Mouse (Mus musculus): ENCODE results near the gene Sdc3. TPM values are rescaled to one million over a fixed set of nuclear protein-coding genes. Genes with fewer than 3 reads are reported as not detected.

Gene Sdc3
- polyA plus RNA-seq, 1 experiment from 2014 or later: 13.6 TPM

DNA sequence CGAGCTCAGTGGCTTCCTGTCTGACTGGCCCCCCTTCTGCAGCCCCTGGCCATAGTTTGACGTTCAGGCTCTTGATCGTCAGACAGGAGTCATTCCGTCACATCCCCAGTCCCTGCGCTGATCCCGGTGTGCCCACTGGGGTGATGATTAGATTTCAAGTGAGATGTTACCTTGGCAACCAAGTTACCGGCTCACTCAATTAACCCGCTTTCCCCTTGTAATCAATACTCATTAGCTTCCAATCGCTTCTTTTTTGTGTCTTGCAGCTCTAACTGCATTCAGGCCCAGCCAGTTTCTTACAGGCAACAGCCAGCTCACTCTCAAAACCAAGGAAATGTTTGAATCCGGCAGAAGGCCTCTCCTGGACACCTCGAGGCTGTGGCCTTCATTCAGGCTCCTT, 80.1 kb downstream of the Sdc3 start:
- H3K4me1 ChIP-seq (ENCODE audit: control insufficient read depth, insufficient read depth, low read length): peaks cover 7% of the 10 kb centered on the region; the same call in 1 of the 2 replicates
- no peaks in the 10 kb centered on the region for H3K9me3 ChIP-seq (ENCODE audit: control insufficient read depth, low read length)
- no peak overlapping the region for H3K4me3 ChIP-seq (ENCODE audit: low read depth, low read length)
- WGBS: 33% methylated on average over 11 of the region's 11 CpGs
- peaks cover 2% of the 10 kb centered on the region for H3K27me3 ChIP-seq (ENCODE audit: control insufficient read depth, insufficient read depth, low read length)
- H3K36me3 ChIP-seq (ENCODE audit: control insufficient read depth, insufficient read depth, low read length): no peaks in the 10 kb centered on the region
- H3K27ac ChIP-seq (ENCODE audit: low read depth, low read length): no peak overlapping the region; the same call in 1 of the 2 replicates
- no peak overlapping the region for H3K4me2 ChIP-seq
- ATAC-seq (ENCODE audit: low FRiP score) (no peak; the same call in 1 of the 2 replicates), DNase-seq (ENCODE audit: low spot score, missing footprints) (no peak)
- H3K9ac ChIP-seq (ENCODE audit: low read length): no peak overlapping the region

- no peak overlapping the region for H3K27ac ChIP-seq (ENCODE audit: low read depth, low read length)
- H3K4me2 ChIP-seq: no peak overlapping the region
- 83% methylated on average over 5 of the region's 5 CpGs for WGBS
- ATAC-seq (ENCODE audit: low FRiP score): no peak
- H3K4me3 ChIP-seq (ENCODE audit: low read depth, low read length): no peak overlapping the region
- H3K4me1 ChIP-seq (ENCODE audit: control insufficient read depth, insufficient read depth, low read length): peaks cover 7% of the 10 kb centered on the region; the same call in 1 of the 2 replicates
- no peaks in the 10 kb centered on the region for H3K9me3 ChIP-seq (ENCODE audit: control insufficient read depth, low read length)
- H3K9ac ChIP-seq (ENCODE audit: low read length): no peak overlapping the region
- peaks cover 2% of the 10 kb centered on the region; the same call in 1 of the 2 replicates for H3K27me3 ChIP-seq (ENCODE audit: control insufficient read depth, insufficient read depth, low read length)
- DNase-seq (ENCODE audit: low spot score, missing footprints): no peak
- no peaks in the 10 kb centered on the region for H3K36me3 ChIP-seq (ENCODE audit: control insufficient read depth, insufficient read depth, low read length)
Observed at GRCm38 (mm10) chr4:130873440-130873839, 81.1 kb downstream of the Sdc3 start.

- ATAC-seq (ENCODE audit: low FRiP score) (no peak), DNase-seq (ENCODE audit: low spot score, missing footprints) (no peak)
- WGBS: 21% methylated on average over 10 of the region's 10 CpGs
- peaks cover 2% of the 10 kb centered on the region; the same call in 1 of the 2 replicates for H3K27me3 ChIP-seq (ENCODE audit: control insufficient read depth, insufficient read depth, low read length)
- no peak overlapping the region for H3K4me2 ChIP-seq
- no peaks in the 10 kb centered on the region for H3K36me3 ChIP-seq (ENCODE audit: control insufficient read depth, insufficient read depth, low read length)
- H3K9ac ChIP-seq (ENCODE audit: low read length): no peak overlapping the region
- H3K4me1 ChIP-seq (ENCODE audit: control insufficient read depth, insufficient read depth, low read length): peaks cover 9% of the 10 kb centered on the region; the same call in 1 of the 2 replicates
- no peaks in the 10 kb centered on the region for H3K9me3 ChIP-seq (ENCODE audit: control insufficient read depth, low read length)
- no peak overlapping the region for H3K27ac ChIP-seq (ENCODE audit: low read depth, low read length)
- H3K4me3 ChIP-seq (ENCODE audit: low read depth, low read length): no peak overlapping the region
Observed at GRCm38 (mm10) chr4:130874601-130875000, 82.3 kb downstream of the Sdc3 start.

Other genes starting within 250 kb of the Sdc3 start
- 18.7 and 21.4 TPM in 2 replicates for gene Nkain1, start 218.4 kb upstream of the Sdc3 start, polyA plus RNA-seq (2014; fragmentation: Nextera tagmentation; extraction: Ambion mirVana)
- gene Pum1, start 129.2 kb upstream of the Sdc3 start, polyA plus RNA-seq (2014; fragmentation: Nextera tagmentation; extraction: Ambion mirVana): 103 and 107 TPM in 2 replicates
- gene Laptm5, start 120.6 kb downstream of the Sdc3 start, polyA plus RNA-seq (2014; fragmentation: Nextera tagmentation; extraction: Ambion mirVana): 22.0 and 27.3 TPM in 2 replicates
- not detected in 2 replicates for gene Matn1, start 151.8 kb downstream of the Sdc3 start, polyA plus RNA-seq (2014; fragmentation: Nextera tagmentation; extraction: Ambion mirVana)

Measured in midbrain, embryonic 11.5 days (tissue).